Mouse (Mus musculus) forebrain, embryonic 16.5 days (tissue): Measurements from ENCODE around the gene Adad1. TPM values are rescaled to one million over a fixed set of nuclear protein-coding genes. Genes with fewer than 3 reads are reported as not detected.
A peak's percentile ranks its signal among the peaks of the same experiment; 100 is the strongest.

Experiments used
- ATAC-seq: fragments of 200-750 bp; cut with Nextera tagmentation; 2 replicates; pipeline ENCODE4 v1.8.0; 2017; ENCODE audit warnings: mild to moderate bottlenecking, moderate library complexity
- H3K27ac ChIP-seq: fragments of 300-500 bp; sonication (generic); 2 replicates; pipeline ENCODE4 v1.5.1; 2014; ENCODE audit warnings: low read length, control low read depth
- H3K27me3 ChIP-seq: fragments of 300-500 bp; sonication (generic); replicated peaks from 2 replicates; pipeline ENCODE4 v1.6.1; 2014; ENCODE audit warnings: low read length; ENCODE audit not compliant: control insufficient read depth, insufficient read depth
- H3K36me3 ChIP-seq: fragments of 300-500 bp; sonication (generic); 2 replicates; pipeline ENCODE4 v1.6.1; 2014; ENCODE audit not compliant: control insufficient read depth, insufficient read depth
- H3K4me1 ChIP-seq: fragments of 300-500 bp; sonication (generic); replicated peaks from 2 replicates; pipeline ENCODE4 v1.6.1; 2014; ENCODE audit warnings: low read length; ENCODE audit not compliant: control insufficient read depth, insufficient read depth
- H3K4me2 ChIP-seq: fragments of 300-500 bp; sonication (generic); 2 replicates; pipeline ENCODE4 v1.6.1; 2014; ENCODE audit warnings: mild to moderate bottlenecking, low read length, control low read depth
- H3K4me3 ChIP-seq: fragments of 300-500 bp; sonication (generic); replicated peaks from 2 replicates; pipeline ENCODE4 v1.5.1; 2014; ENCODE audit warnings: mild to moderate bottlenecking, low read length, control low read depth
- H3K9ac ChIP-seq: fragments of 300-500 bp; sonication (generic); replicated peaks from 2 replicates; pipeline ENCODE4 v1.6.1; 2014; ENCODE audit warnings: low read depth, low read length, control low read depth
- H3K9me3 ChIP-seq: fragments of 300-500 bp; sonication (generic); 2 replicates; pipeline ENCODE4 v1.6.1; 2016; ENCODE audit warnings: low read length; ENCODE audit not compliant: control insufficient read depth
- WGBS: fragments of 180-500 bp; shearing (Covaris S2); extraction: QIAGEN DNeasy Blood & Tissue Kit; methylation state at CpG from one replicate; pipeline ENCODE4 v1.1.7; 2014; 5-methylcytosine and 5-hydroxymethylcytosine counted together
- polyA plus RNA-seq: library from polyadenylated mRNA; unstranded; fragments of >200 nt; fragmentation: Nextera tagmentation; extraction: Ambion mirVana; gene quantifications from 2 replicates; pipeline ENCODE4 v1.2.1, GENCODE M21; 2015

Gene Adad1
- 0.47 TPM in 1 of 2 replicates, not detected in the other for polyA plus RNA-seq

DNA sequence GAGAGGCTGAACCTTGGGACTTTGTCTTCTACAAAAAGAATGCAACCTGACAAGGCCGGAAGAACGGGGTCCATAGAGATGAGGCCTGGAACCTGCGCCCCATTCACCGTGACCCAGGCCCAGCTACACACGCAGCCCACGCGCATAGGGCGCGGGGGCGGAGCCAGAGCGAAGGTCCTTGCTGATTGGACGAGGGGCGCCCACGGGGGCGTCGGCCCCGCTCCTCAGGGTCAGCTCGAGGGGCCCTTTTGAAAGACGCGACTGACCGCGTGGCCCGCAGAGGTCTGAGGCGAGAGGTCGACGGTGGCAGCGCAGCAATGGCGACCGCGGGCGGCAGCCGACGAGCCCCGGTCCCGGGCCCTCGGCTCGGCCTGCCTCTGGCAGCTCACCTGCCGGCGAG lies at the start of gene Adad1:
Gene Adad1, plus strand, starts transcription at position 122 of the 400 bp plus-strand sequence.
- peak; percentile 28; the same call in 1 of the 2 replicates for ATAC-seq
- 55% methylated on average over 39 of the region's 39 CpGs for WGBS

DNA sequence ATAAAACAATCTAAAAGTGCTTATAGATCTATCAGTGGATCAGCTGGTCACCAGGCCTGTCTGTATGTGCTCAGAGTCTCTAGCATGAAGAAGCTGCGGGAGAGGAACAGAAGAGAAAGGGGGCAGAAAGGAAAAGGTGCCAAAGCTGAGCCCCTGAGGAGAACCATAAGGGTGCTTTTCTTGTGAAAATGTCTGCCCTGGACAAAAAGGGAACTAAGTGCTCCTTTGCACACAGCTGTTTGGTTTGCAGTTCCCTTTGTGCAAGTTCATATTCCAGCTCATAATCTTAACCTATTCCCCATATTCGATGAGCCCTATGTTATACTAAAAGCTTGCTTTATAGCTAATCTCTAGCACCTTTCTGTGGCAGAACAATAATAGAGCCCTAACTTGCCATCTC lies 25.3 kb upstream of the Adad1 start:
- Histone ChIP-seq H3K9ac (no peak overlapping the region), H3K27ac (no peak overlapping the region), H3K9me3 (no peaks in the 10 kb centered on the region), H3K4me2 (no peak overlapping the region), H3K4me3 (no peak overlapping the region), H3K4me1 (no peaks in the 10 kb centered on the region), H3K36me3 (peaks cover 21% of the 10 kb centered on the region), H3K27me3 (no peaks in the 10 kb centered on the region)
- ATAC-seq, result no peak
- WGBS, result 88% methylated on average over 2 of the region's 2 CpGs

More for the DNA sequence above, at the start of gene Adad1:
- peak within 1 kb of the TSS; percentile 24 for H3K4me2 ChIP-seq
- no peaks in the 10 kb centered on the region for H3K36me3 ChIP-seq
- H3K9ac ChIP-seq, result no peak within 1 kb of the TSS
- peaks cover 13% of the 10 kb centered on the region for H3K9me3 ChIP-seq
- H3K27ac ChIP-seq, result no peak within 1 kb of the TSS
- H3K4me1 ChIP-seq, result no peaks in the 10 kb centered on the region
- H3K4me3 ChIP-seq, result peak within 1 kb of the TSS; percentile 21; the same call in 1 of the 2 replicates
- no peaks in the 10 kb centered on the region for H3K27me3 ChIP-seq

DNA sequence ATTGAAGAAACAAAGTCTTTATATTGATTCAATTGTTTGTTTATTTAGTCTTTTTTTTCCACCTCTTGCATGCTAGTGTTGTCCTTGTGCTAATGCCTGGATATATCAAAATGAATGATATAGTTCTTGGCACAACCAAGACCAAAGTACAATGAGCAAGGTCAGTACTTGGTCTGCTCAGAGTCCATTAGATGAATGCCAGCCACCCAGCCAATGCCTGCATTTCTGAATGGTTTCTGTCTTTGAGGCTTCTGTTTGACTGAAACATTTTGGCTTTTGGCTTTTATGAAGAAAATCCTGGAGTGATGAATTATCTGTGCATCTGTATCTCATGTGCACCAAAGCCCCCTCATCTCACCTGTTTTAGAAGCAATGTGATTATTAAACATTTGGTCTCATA lies 23.5 kb upstream of the Adad1 start:
- Histone ChIP-seq H3K4me3 (no peak overlapping the region), H3K9ac (no peak overlapping the region), H3K4me1 (no peaks in the 10 kb centered on the region), H3K9me3 (no peaks in the 10 kb centered on the region), H3K4me2 (no peak overlapping the region), H3K27me3 (no peaks in the 10 kb centered on the region), H3K36me3 (peaks cover 28% of the 10 kb centered on the region), H3K27ac (no peak overlapping the region)
- ATAC-seq, result no peak

DNA sequence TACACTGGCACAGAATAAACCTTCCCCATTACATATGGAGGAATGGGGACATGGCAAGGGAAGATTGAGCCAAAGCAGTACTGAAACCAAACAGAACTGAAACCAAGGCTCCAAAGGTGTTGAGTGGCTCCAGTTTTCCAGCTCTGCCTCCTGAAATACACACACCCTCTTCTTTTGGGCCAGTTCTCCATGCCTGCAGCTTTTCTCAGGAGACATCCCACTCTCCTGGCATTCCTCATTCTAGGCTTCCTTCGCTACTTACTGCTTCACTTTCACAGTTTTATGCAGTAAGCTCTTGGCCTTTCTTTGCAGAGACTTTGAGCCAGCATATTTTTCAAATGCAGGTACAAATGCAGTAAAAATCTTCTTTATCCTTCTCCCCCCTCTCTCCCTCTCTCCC lies 11.8 kb upstream of the Adad1 start:
- Histone ChIP-seq H3K4me3 (no peak overlapping the region), H3K27me3 (no peaks in the 10 kb centered on the region), H3K9me3 (no peaks in the 10 kb centered on the region), H3K4me2 (no peak overlapping the region), H3K4me1 (no peaks in the 10 kb centered on the region), H3K36me3 (peaks cover 17% of the 10 kb centered on the region), H3K9ac (no peak overlapping the region), H3K27ac (no peak overlapping the region)
- ATAC-seq, result no peak
- 100% methylated on average over 1 of the region's 1 CpGs for WGBS

DNA sequence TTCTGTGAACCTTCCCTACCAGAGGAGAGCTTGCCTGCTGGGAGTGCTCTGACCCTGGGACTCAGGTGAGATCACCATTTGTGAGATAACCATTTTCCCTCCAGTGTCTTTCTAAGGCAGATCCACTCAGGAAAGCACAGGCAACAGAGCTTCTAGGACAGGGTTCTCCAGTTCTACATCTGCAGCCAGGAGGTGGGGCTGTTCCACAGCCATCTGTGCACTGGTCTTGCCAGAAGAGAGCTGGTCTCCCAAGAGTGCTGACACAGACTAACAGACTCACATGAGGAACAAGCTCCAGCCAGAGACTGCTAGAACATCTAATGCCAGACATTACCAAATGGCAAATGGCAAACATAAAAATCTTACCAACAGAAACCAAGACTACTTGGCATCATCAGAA lies 9.9 kb downstream of the Adad1 start:
- Histone ChIP-seq H3K4me3 (no peak overlapping the region), H3K4me2 (no peak overlapping the region), H3K9me3 (0 out of 2 replicates have a peak, but pooled peaks cover 3% of the 10 kb centered on the region), H3K9ac (no peak overlapping the region), H3K36me3 (no peaks in the 10 kb centered on the region), H3K27ac (no peak overlapping the region), H3K27me3 (no peaks in the 10 kb centered on the region), H3K4me1 (no peaks in the 10 kb centered on the region)
- ATAC-seq, result no peak

DNA sequence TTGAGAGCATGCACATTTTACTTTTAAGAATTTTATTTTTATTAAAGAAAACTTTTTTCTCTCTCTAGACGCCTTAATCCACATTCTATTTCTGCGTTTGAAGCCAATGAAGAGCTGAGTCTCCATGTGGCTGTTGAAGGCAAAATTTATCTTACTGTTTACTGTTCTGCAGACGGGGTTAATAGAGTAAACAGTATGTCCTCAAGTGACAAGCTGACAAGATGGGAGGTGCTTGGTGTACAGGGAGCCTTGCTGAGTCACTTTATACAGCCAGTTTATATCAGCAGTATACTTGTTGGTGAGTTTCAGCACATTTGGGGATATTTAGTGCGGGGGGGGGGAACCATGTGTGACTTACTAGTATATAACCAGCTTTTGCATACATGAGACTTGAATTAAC lies 21.5 kb downstream of the Adad1 start:
- Histone ChIP-seq H3K27me3 (no peaks in the 10 kb centered on the region), H3K36me3 (no peaks in the 10 kb centered on the region), H3K4me2 (no peak overlapping the region), H3K27ac (no peak overlapping the region), H3K9me3 (no peaks in the 10 kb centered on the region), H3K4me1 (no peaks in the 10 kb centered on the region), H3K4me3 (no peak overlapping the region), H3K9ac (no peak overlapping the region)
- 78% methylated on average over 4 of the region's 4 CpGs for WGBS
- ATAC-seq, result no peak

DNA sequence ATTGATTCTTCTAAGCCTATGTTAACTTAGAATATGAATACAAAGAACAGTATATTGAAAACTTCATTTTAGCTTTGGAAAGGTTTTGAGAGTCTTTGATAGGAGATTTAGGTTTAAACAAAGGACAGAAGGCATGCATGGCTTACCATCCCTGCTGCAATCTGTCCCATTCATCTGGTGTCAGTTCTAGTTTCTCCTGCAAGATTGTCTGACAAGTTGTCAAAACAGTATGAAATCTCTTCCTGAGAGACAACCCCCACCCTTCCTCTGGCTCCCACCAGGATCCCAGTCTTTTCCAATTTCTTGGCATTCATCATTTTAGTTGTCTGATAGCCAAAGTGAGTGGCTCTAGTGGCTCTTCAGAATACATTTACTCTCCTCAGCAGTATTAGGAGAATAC lies 27.4 kb downstream of the Adad1 start:
- no peak overlapping the region for H3K9ac ChIP-seq
- no peak overlapping the region for H3K4me3 ChIP-seq
- no peaks in the 10 kb centered on the region for H3K36me3 ChIP-seq
- H3K27ac ChIP-seq, result no peak overlapping the region
- H3K27me3 ChIP-seq, result no peaks in the 10 kb centered on the region
- peak; percentile 90 for ATAC-seq
- H3K4me1 ChIP-seq, result no peaks in the 10 kb centered on the region
- H3K4me2 ChIP-seq, result no peak overlapping the region
- H3K9me3 ChIP-seq, result no peaks in the 10 kb centered on the region

DNA sequence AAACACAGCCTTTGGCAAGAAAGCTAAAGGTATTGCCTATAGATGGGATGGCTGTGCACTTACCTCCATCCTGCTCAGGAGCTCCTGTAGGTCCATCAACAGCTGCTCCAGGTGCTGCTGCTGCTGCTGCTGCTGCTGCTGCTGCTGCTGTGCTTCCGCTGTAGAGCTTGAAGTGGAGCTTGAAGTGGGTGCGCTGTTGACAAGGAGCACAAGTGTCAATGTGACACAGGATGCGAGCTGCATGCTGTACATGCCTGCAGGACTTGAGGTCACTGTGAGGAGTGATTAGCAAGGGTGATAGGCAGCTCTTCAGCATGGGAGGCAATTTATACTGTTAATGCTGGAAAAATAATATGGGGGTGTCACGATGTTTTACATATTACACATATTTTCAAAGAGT lies 62.3 kb downstream of the Adad1 start, which contains the start of gene Il2:
Gene Il2, minus strand, starts transcription at position 305 of the 400 bp plus-strand sequence.
- H3K4me3 ChIP-seq, result no peak within 1 kb of the TSS
- no peak within 1 kb of the TSS for H3K9ac ChIP-seq
- no peaks in the 10 kb centered on the region for H3K27me3 ChIP-seq
- H3K27ac ChIP-seq, result no peak within 1 kb of the TSS
- H3K9me3 ChIP-seq, result no peaks in the 10 kb centered on the region
- ATAC-seq, result no peak
- WGBS, result 92% methylated on average over 4 of the region's 4 CpGs
- H3K4me1 ChIP-seq, result no peaks in the 10 kb centered on the region
- no peaks in the 10 kb centered on the region for H3K36me3 ChIP-seq
- no peak within 1 kb of the TSS for H3K4me2 ChIP-seq

DNA sequence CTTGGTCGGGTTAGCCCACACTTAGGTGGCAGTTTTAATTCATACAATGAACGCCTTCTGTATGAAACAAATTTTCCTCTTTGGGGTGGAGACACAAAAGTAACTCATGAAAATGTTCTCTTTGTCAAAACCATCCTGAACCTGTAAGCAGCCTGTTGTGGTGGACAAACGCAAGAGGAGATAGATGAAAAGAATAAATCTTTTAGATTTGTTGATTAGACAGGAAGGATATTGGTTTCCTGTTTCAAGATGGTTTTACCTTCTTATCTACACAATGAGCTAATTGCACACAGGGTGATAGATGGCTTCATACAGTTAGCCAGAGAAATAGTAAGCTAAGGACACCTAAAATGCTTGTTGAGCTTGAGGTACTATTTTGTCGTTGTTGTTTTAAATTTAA lies 62.8 kb downstream of the Adad1 start:
- WGBS, result 84% methylated on average over 4 of the region's 4 CpGs
- no peaks in the 10 kb centered on the region for H3K36me3 ChIP-seq

DNA sequence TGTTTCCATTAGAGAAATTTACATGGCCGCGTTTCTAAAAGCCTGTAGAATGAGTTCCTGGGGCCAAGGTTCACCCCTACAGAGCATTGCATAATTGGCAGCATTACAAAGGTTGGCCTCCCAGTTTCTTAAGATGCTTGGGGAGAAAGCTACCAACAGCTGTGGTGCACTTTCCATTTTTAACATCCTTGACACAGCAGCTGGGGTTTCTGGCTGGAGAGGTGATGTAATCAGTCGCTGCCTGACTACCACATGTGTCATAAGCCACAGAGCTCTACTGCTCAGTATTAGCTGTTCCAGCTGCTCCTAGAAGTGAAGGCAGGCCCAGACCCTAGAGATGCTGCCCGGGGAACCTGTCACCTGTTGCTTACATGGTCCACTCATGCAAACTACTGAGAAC lies 64.9 kb downstream of the Adad1 start:
- Histone ChIP-seq H3K4me3 (no peak overlapping the region), H3K4me2 (no peak overlapping the region), H3K36me3 (no peaks in the 10 kb centered on the region), H3K4me1 (no peaks in the 10 kb centered on the region), H3K9ac (no peak overlapping the region), H3K27ac (no peak overlapping the region), H3K27me3 (no peaks in the 10 kb centered on the region), H3K9me3 (no peaks in the 10 kb centered on the region)
- WGBS, result 67% methylated on average over 4 of the region's 4 CpGs
- ATAC-seq, result no peak

More for the DNA sequence above, 62.8 kb downstream of the Adad1 start:
- H3K4me1 ChIP-seq, result no peaks in the 10 kb centered on the region
- H3K4me3 ChIP-seq, result no peak overlapping the region
- H3K9ac ChIP-seq, result no peak overlapping the region
- no peak overlapping the region for H3K4me2 ChIP-seq
- H3K27me3 ChIP-seq, result no peaks in the 10 kb centered on the region
- no peak for ATAC-seq
- no peak overlapping the region for H3K27ac ChIP-seq
- no peaks in the 10 kb centered on the region for H3K9me3 ChIP-seq
